Mouse (Mus musculus) heart, embryonic 10.5 days (tissue): ENCODE measurements at regions not wholly inside any gene's neighbourhood (a gene's known extent, or its start where the extent isn't known, plus 50 kb on each side); places are given as distances from the start of the nearest gene placed in this dataset.
"Not testable (repeated sequence)": the region's sequence is repeated elsewhere in the genome, so short reads cannot be mapped to it uniquely, and the experiment has no call there.

Experiments used
- DNase-seq: peaks from one replicate; pipeline ENCODE4 v3.0.0-alpha.2; 2017; ENCODE audit warnings: low spot score
- H3K27ac ChIP-seq: fragments of 300-500 bp; sonication (generic); 2 replicates; pipeline ENCODE4 v1.5.1; 2016; ENCODE audit warnings: mild to moderate bottlenecking
- H3K27me3 ChIP-seq: fragments of 300-500 bp; sonication (generic); 2 replicates; pipeline ENCODE4 v1.6.1; 2016; ENCODE audit warnings: mild to moderate bottlenecking; ENCODE audit not compliant: poor library complexity, insufficient read depth, severe bottlenecking
- H3K36me3 ChIP-seq: fragments of 300-500 bp; sonication (generic); 2 replicates; pipeline ENCODE4 v1.6.1; 2016; ENCODE audit warnings: mild to moderate bottlenecking, moderate library complexity
- H3K4me1 ChIP-seq: fragments of 300-500 bp; sonication (generic); 2 replicates; pipeline ENCODE4 v1.6.1; 2016; ENCODE audit warnings: mild to moderate bottlenecking
- H3K4me3 ChIP-seq: fragments of 300-500 bp; sonication (generic); 2 replicates; pipeline ENCODE4 v1.5.1; 2016; ENCODE audit warnings: mild to moderate bottlenecking, moderate library complexity
- H3K9me3 ChIP-seq: fragments of 300-500 bp; sonication (generic); 2 replicates; pipeline ENCODE4 v1.6.1; 2016; ENCODE audit warnings: mild to moderate bottlenecking, moderate library complexity
- WGBS: fragments of 180-500 bp; shearing (Covaris S2); methylation state at CpG from one replicate; pipeline ENCODE4 v1.1.7; 2016; 5-methylcytosine and 5-hydroxymethylcytosine counted together

DNA sequence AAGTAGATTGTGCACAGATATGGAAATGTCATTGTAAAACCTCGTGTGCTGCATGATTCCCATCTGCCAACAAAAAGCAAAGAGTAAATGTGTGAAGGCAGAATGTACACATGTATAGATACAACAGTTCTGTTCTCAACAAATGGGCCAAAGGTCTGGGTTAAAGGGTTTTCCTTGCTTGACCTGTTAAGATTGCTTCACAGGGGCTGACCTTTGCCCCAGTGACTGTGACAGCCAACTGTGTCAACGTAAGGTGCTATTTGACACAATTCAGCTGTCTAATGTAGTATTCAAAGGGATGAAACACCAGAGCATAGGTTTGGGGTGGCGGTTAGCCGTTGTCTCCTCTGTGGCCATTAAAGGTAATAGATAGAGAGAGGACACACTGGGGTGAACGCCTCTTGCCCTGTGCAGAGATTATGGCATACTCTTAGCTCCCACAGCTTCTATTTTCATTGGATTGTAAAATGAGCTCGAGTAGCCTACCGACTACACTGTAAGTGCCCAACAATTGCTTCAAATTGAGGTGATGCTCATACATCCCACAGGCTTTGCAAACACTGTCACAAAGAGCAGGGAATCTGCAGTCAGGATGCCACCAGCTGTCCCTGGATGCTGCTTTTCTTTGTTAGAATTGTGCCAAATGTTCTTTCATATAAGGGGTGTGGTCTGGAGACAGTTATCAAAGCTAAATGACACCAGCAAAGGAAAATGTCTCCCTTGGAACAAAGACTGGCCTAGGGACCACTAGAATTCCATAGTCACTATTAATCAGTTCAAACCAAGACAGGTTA, 513.0 kb upstream of the Gulo start:
- H3K4me1 ChIP-seq, result 0 out of 2 replicates have a peak, but pooled peaks cover 4% of the 10 kb centered on the region
- DNase-seq, result no peak
- 67% methylated on average over 7 of the region's 7 CpGs for WGBS
- no peaks in the 10 kb centered on the region for H3K9me3 ChIP-seq
- no peaks in the 10 kb centered on the region for H3K27me3 ChIP-seq
- H3K36me3 ChIP-seq, result no peaks in the 10 kb centered on the region
- H3K27ac ChIP-seq, result no peak overlapping the region
- no peak overlapping the region for H3K4me3 ChIP-seq

GRCm38 (mm10) chr14:66516770-66517169, 507.8 kb upstream of the Gulo start:
- Histone ChIP-seq H3K9me3 (no peaks in the 10 kb centered on the region), H3K4me3 (no peak overlapping the region), H3K36me3 (no peaks in the 10 kb centered on the region), H3K27me3 (no peaks in the 10 kb centered on the region), H3K4me1 (0 out of 2 replicates have a peak, but pooled peaks cover under 1% of the 10 kb centered on the region), H3K27ac (no peak overlapping the region)
- WGBS, result 85% methylated on average over 3 of the region's 3 CpGs
- no peak for DNase-seq

DNA sequence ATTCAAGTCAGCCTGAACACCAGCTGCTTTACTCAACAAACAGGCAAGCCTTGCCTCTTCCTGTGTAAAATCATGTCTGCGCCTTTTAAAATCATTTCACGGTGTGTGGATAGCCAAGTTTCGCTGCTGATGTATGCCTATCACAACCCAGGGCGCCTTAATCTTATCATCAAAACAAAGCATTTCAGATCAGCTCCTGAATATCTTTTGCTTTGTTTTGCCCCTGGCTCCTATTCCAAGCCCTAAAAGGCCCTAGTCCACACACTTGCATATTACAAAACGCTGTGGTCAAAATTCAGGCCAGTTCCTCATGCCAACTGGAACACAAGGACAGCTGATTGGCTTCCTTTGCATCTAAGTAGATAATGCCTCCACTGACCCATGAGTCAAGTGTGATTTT, 501.7 kb upstream of the Gulo start:
- H3K4me3 ChIP-seq, result no peak overlapping the region
- H3K27me3 ChIP-seq, result no peaks in the 10 kb centered on the region
- no peaks in the 10 kb centered on the region for H3K9me3 ChIP-seq
- H3K36me3 ChIP-seq, result no peaks in the 10 kb centered on the region
- no peaks in the 10 kb centered on the region for H3K4me1 ChIP-seq
- no peak overlapping the region for H3K27ac ChIP-seq
- peak; percentile 35 for DNase-seq
- 83% methylated on average over 5 of the region's 5 CpGs for WGBS

GRCm38 (mm10) chr14:66510218-66510617, 501.2 kb upstream of the Gulo start:
- Histone ChIP-seq H3K9me3 (no peaks in the 10 kb centered on the region), H3K4me1 (no peaks in the 10 kb centered on the region), H3K27ac (no peak overlapping the region), H3K4me3 (no peak overlapping the region), H3K27me3 (no peaks in the 10 kb centered on the region), H3K36me3 (no peaks in the 10 kb centered on the region)
- WGBS, result 50% methylated on average over 1 of the region's 1 CpGs
- DNase-seq, result no peak

DNA sequence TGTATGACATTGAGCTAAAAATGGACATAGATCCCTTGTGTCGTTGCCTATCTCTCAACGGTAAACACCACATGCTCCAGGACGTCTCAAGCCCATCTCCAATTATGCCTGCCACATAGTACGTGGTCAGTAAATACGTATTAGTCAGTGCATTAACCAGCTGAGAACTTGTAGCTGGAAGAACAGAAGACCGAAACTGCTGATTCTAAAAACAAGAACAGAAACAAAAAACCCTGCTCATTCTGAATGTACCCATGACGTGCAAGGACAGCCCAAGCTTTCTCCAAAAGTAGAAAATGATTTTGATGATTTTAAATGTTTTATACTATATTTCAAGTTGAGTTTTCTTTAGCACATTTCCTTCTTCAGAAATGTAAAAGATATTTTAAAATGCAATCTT, 500.7 kb upstream of the Gulo start:
- Histone ChIP-seq H3K4me1 (no peaks in the 10 kb centered on the region), H3K27me3 (no peaks in the 10 kb centered on the region), H3K27ac (no peak overlapping the region), H3K36me3 (no peaks in the 10 kb centered on the region), H3K9me3 (no peaks in the 10 kb centered on the region), H3K4me3 (no peak overlapping the region)
- no peak for DNase-seq
- 84% methylated on average over 7 of the region's 7 CpGs for WGBS

DNA sequence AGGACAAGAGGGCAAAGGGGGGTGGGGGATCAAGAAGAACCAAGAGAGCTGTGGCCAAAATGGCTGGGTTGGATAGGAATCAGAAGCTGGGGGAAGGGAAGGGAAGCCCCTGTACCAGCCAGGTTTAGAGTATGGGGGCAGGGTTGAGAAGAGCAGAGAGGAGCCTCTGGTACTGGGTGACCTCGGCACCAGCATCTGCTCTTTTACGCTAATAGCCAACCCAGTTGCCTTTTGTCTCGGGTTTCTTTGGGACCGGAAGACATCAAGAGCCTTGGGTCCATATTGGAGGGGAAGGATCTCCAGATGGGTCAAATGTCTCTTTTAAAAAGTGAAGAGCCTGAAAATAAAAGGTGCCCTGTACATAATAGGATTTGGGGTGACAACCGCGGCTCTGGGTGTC, 493.0 kb upstream of the Gulo start:
- Histone ChIP-seq H3K36me3 (no peaks in the 10 kb centered on the region), H3K4me1 (peaks cover 4% of the 10 kb centered on the region; the same call in 1 of the 2 replicates), H3K27me3 (no peaks in the 10 kb centered on the region), H3K27ac (no peak overlapping the region), H3K4me3 (no peak overlapping the region), H3K9me3 (no peaks in the 10 kb centered on the region)
- DNase-seq, result peak; percentile 62
- WGBS, result 86% methylated on average over 6 of the region's 6 CpGs

DNA sequence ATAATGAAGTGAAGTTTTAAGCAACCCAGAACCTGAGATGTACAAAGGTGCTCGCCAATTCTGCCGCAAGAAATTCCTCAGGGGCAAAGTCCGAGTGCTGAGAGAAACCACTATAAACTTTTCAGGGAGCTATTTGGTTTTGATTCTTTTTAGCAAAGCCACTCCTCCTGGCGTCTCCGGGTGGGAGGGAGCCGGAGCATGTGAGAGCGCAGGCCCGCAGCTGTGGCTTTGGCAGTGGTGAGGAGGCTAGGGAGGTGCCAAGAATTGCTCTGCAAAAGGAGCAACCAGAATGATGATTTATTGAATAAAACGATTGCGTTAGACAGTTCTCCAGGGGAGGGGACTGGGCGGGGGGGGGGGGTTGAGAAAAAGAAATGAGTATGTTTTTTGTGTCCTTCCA, 490.9 kb upstream of the Gulo start:
- Histone ChIP-seq H3K36me3 (no peaks in the 10 kb centered on the region), H3K27me3 (no peaks in the 10 kb centered on the region), H3K4me3 (no peak overlapping the region), H3K4me1 (peaks cover 4% of the 10 kb centered on the region), H3K27ac (no peak overlapping the region), H3K9me3 (no peaks in the 10 kb centered on the region)
- WGBS, result 50% methylated on average over 11 of the region's 11 CpGs
- DNase-seq, result no peak

DNA sequence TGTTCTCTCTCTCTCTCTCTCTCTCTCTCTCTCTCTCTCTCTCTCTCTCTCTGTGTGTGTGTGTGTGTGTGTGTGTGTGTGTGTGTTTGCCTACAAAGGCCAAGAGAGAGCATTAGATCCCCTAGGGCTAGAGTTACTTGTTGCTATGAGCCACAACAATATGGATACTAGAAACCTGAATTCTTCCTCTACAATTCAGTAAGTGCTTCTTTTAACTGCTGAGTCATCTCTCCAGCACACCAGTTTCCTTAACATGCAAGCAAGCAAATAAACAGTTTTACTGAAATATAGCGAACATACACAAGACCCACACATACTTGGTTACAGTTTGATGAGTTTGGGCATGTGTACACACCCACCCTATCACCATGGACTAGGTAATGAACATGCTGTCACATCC, 486.1 kb upstream of the Gulo start:
- Histone ChIP-seq H3K4me1 (peaks cover 5% of the 10 kb centered on the region; the same call in 1 of the 2 replicates), H3K27me3 (no peaks in the 10 kb centered on the region), H3K27ac (no peak overlapping the region), H3K36me3 (no peaks in the 10 kb centered on the region), H3K9me3 (no peaks in the 10 kb centered on the region), H3K4me3 (no peak overlapping the region)
- 94% methylated on average over 1 of the region's 1 CpGs for WGBS
- DNase-seq, result no peak

DNA sequence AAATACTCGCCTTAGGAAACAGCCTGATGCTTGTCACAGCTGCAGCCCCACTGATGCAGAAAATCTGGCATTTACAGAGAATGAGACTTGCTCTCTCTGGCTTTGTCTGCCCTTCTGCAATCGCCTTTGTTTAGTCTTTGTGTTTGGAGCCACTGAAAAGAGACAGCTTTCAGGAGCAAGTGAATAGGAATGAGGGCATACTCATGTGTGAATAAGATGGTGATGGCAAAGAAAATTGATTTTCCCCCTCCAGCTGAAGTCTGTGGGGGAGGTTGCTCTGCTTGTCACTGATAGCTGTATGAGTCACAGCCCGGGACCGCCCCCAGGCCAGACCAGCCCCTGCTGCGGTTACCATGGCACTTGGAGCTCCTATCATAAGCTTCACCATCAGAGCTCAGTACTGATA, 485.5 kb upstream of the Gulo start:
- no peak overlapping the region for H3K4me3 ChIP-seq
- no peaks in the 10 kb centered on the region for H3K27me3 ChIP-seq
- peak; percentile 80 for DNase-seq
- no peaks in the 10 kb centered on the region for H3K36me3 ChIP-seq
- peaks cover 5% of the 10 kb centered on the region; the same call in 1 of the 2 replicates for H3K4me1 ChIP-seq
- 23% methylated on average over 5 of the region's 5 CpGs for WGBS
- no peaks in the 10 kb centered on the region for H3K9me3 ChIP-seq
- H3K27ac ChIP-seq, result no peak overlapping the region

DNA sequence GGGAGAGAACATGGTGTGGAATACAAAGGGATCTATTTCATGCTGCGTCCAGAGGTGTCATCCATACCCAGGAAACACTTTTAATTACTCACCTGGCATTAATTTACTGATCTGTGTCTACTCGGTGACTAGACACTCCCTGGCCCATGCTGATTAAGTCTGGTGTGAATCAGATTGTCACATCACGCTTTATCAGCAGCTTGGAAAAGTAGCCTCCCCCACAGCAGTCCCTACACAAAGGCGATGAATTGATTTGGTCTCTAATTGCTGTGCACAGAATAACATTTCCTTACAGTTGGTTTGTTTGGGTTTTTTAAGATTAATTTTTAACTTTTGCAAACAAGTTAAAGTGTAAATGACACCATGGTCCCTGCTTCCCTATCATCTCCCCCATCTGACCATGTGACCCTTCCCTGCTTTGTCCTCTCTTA, 484.7 kb upstream of the Gulo start:
- Histone ChIP-seq H3K27ac (no peak overlapping the region), H3K36me3 (no peaks in the 10 kb centered on the region), H3K4me3 (no peak overlapping the region), H3K4me1 (peaks cover 5% of the 10 kb centered on the region; the same call in 1 of the 2 replicates), H3K27me3 (no peaks in the 10 kb centered on the region), H3K9me3 (no peaks in the 10 kb centered on the region)
- 65% methylated on average over 4 of the region's 4 CpGs for WGBS
- no peak for DNase-seq

DNA sequence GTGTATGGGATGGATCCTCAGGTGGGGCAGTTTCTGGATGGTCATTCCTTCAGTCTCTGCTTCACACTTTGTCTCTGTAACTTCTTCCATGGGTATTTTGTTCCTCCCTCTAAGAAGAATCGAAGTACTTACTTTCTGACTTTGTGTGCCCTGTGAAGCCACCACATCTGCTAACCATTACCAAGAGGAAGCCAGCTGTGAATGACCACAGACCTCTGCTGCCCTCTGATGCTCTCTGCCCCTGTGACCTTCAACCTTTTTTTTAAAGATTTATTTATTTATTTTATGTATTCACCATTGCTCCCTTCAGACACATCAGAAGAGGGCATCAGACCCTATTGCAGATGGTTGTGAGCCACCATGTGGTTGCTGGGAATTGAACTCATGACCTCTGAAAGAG, 475.7 kb upstream of the Gulo start:
- H3K4me3 ChIP-seq, H3K36me3 ChIP-seq, H3K9me3 ChIP-seq, DNase-seq, H3K27ac ChIP-seq, H3K4me1 ChIP-seq, H3K27me3 ChIP-seq: not testable (repeated sequence)
- WGBS, result 68% methylated on average over 1 of the region's 1 CpGs

DNA sequence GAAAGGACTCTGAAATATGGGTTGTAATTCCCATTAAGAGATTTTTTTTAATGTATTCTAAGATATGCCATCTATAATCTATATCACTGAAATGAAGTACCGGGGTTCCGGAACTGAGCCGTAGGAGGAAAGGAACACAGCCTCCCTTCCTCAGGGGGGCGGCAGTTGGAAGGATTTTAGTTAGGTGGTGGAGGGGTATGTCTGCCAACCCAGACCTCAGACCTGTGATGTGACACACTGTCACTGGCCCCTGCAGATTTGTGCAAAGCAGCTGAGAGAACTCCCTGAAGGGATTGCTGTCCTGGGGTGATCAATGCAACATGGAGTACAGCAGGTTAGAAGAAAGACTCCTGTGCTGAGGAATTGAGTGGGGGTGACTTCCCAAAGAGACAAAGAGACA, 470.2 kb upstream of the Gulo start:
- peak; percentile 66 for DNase-seq

DNA sequence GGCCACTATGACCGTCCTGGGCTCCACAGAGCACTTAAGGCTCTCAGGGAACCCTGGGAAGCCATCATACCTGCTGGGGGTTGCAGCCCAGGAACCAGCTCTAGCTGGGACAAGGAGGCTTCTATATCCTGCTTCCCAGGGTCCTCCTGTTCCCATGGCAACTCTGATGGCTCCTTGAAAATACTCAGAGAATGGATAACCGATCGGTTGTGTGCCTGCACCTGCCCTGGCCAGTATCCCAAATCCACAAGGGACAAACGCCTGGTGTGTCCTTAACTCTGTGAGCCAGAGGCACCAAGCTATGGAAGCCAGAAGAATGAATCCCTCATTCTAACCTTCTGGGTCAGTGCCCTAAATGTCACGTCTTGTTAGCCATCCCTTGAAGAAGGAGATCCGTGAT, 469.6 kb upstream of the Gulo start:
- DNase-seq, result no peak
- peaks cover 5% of the 10 kb centered on the region; the same call in 1 of the 2 replicates for H3K4me1 ChIP-seq
- no peaks in the 10 kb centered on the region for H3K36me3 ChIP-seq
- 0 out of 2 replicates have a peak, but pooled peaks cover 4% of the 10 kb centered on the region for H3K9me3 ChIP-seq
- H3K27ac ChIP-seq, result 0 out of 2 replicates have a peak overlapping the region, but pooled peaks have one; percentile 25
- WGBS, result 45% methylated on average over 6 of the region's 6 CpGs
- no peak overlapping the region for H3K4me3 ChIP-seq
- no peaks in the 10 kb centered on the region for H3K27me3 ChIP-seq

More for the DNA sequence above, 470.2 kb upstream of the Gulo start:
- Histone ChIP-seq H3K9me3 (0 out of 2 replicates have a peak, but pooled peaks cover 4% of the 10 kb centered on the region), H3K27me3 (no peaks in the 10 kb centered on the region), H3K4me1 (peaks cover 5% of the 10 kb centered on the region; the same call in 1 of the 2 replicates), H3K27ac (no peak overlapping the region), H3K36me3 (no peaks in the 10 kb centered on the region), H3K4me3 (no peak overlapping the region)
- 91% methylated on average over 4 of the region's 4 CpGs for WGBS
